11 mouse cellular contexts compared by ENCODE assay signal in the genomic region with DNA sequence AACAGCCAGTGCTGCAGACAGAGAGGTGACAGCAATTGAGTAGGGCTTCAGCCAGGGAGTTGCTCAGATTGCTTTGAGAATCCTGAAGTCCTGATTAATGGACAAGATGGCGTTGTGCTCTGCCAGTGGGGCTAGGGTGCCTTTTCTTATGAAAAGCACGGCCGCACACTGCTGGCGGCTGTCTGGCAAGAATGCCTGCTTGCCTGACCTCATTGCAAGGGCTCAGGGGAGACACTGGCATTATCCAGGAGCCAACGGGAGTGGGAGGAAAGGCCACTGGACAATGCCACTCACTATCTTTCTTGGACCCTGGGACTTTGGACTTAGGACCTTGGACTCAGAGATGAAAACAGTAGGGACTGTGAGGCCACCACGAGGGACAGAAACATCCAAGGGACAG.
A peak's percentile ranks its signal among the peaks of the same experiment; 100 is the strongest.
DNase-seq lines count a peak whose midpoint lies in the region; ATAC-seq and TF ChIP-seq lines count a peak whose summit lies in the region.
"Had no signal": no experiment of that assay in that cellular context is flagged by ENCODE, and none has a peak within 500 bp of the region (broad histone marks: within the 10 kb centered on the region; RNA-seq: fewer than 3 reads in every experiment).

No protein-coding gene starts in this region.

- no peak overlapping the region for H3K4me2 ChIP-seq in kidney, embryonic 15.5 days
- no peak overlapping the region for H3K4me2 ChIP-seq in hindbrain, embryonic 13.5 days
- no peak overlapping the region for H3K4me2 ChIP-seq in midbrain, postnatal 0 days (ENCODE audit: low read depth, low read length, poor library complexity, severe bottlenecking)
- H3K4me2 ChIP-seq: heart, embryonic 15.5 days; lung, embryonic 15.5 days had no signal

- no peak for TF ChIP-seq POLR2A in brain, embryonic 14.5 days (IDR thresholded peaks at IDR 0.05; ENCODE audit: borderline replicate concordance, extremely low read depth, insufficient read depth, insufficient read length, poor library complexity, severe bottlenecking)

- no peaks in the 10 kb centered on the region for H3K36me3 ChIP-seq in kidney, embryonic 15.5 days
- H3K36me3 ChIP-seq in hindbrain, embryonic 13.5 days = no peaks in the 10 kb centered on the region
- H3K36me3 ChIP-seq in midbrain, postnatal 0 days (ENCODE audit: insufficient read depth, low read length) = no peaks in the 10 kb centered on the region
- H3K36me3 ChIP-seq: heart, embryonic 15.5 days; lung, embryonic 15.5 days had no signal

- no peaks in the 10 kb centered on the region for H3K9me3 ChIP-seq in kidney, embryonic 15.5 days (replicated peaks)
- H3K9me3 ChIP-seq in hindbrain, embryonic 13.5 days = no peaks in the 10 kb centered on the region
- H3K9me3 ChIP-seq in midbrain, postnatal 0 days (ENCODE audit: low read length) = no peaks in the 10 kb centered on the region
- H3K9me3 ChIP-seq: heart, embryonic 15.5 days; lung, embryonic 15.5 days had no signal

- no peak overlapping the region for H3K27ac ChIP-seq in kidney, embryonic 15.5 days
- peak overlapping the region; percentile 53 for H3K27ac ChIP-seq in hindbrain, embryonic 13.5 days
- peak overlapping the region; percentile 51 for H3K27ac ChIP-seq in midbrain, postnatal 0 days (ENCODE audit: low read depth, low read length)
- H3K27ac ChIP-seq: heart, embryonic 15.5 days; lung, embryonic 15.5 days; stomach, postnatal 0 days had no signal

- peak; percentile 64 for DNase-seq in kidney, adult 11 months
- DNase-seq in brain, embryonic 14.5 days (ENCODE audit: low read depth) = peak; percentile 72
- DNase-seq in midbrain, postnatal 0 days (ENCODE audit: low spot score) = peak; percentile 51
- no peak for DNase-seq in frontal cortex, postnatal 14 days (ENCODE audit: low spot score in 2 of 2)
- no peak for DNase-seq in urinary bladder, postnatal 10 days (ENCODE audit: low spot score)
- no peak for DNase-seq in lung, postnatal 10 days

- TF ChIP-seq CTCF in brain, embryonic 14.5 days (IDR thresholded peaks at IDR 0.05; ENCODE audit: borderline replicate concordance, extremely low read depth, insufficient read depth, insufficient read length) = no peak
- no peak for TF ChIP-seq CTCF in midbrain, postnatal 0 days (IDR thresholded peaks at IDR 0.05)

- 69% methylated on average over 6 of the region's 6 CpGs for WGBS in kidney, embryonic 15.5 days
- 32% methylated on average over 6 of the region's 6 CpGs for WGBS in hindbrain, embryonic 13.5 days
- WGBS in midbrain, postnatal 0 days = 37% methylated on average over 6 of the region's 6 CpGs

- peaks cover 38% of the 10 kb centered on the region for H3K4me1 ChIP-seq in kidney, embryonic 15.5 days
- H3K4me1 ChIP-seq in hindbrain, embryonic 13.5 days (replicated peaks) = peaks cover 64% of the 10 kb centered on the region
- peaks cover 14% of the 10 kb centered on the region for H3K4me1 ChIP-seq in midbrain, postnatal 0 days (ENCODE audit: insufficient read depth, low read length)

- H3K4me3 ChIP-seq in kidney, embryonic 15.5 days (replicated peaks) = no peak overlapping the region
- H3K4me3 ChIP-seq in hindbrain, embryonic 13.5 days = no peak overlapping the region
- H3K4me3 ChIP-seq in midbrain, postnatal 0 days (ENCODE audit: low read depth, low read length) = no peak overlapping the region
- H3K4me3 ChIP-seq: heart, embryonic 15.5 days; lung, embryonic 15.5 days had no signal

- no peak overlapping the region for H3K9ac ChIP-seq in kidney, embryonic 15.5 days
- H3K9ac ChIP-seq in hindbrain, embryonic 13.5 days = peak overlapping the region; percentile 53; the same call in 1 of the 2 replicates
- H3K9ac ChIP-seq in midbrain, postnatal 0 days (replicated peaks; ENCODE audit: low read length, poor library complexity, severe bottlenecking) = no peak overlapping the region
- H3K9ac ChIP-seq: heart, embryonic 15.5 days; lung, embryonic 15.5 days had no signal

- no peak for ATAC-seq in kidney, embryonic 15.5 days (replicated peaks; ENCODE audit: low FRiP score)
- no peak for ATAC-seq in hindbrain, embryonic 13.5 days (ENCODE audit: low FRiP score)
- no peak for ATAC-seq in midbrain, postnatal 0 days (ENCODE audit: low FRiP score)

- no peaks in the 10 kb centered on the region for H3K27me3 ChIP-seq in kidney, embryonic 15.5 days
- H3K27me3 ChIP-seq in hindbrain, embryonic 13.5 days = no peaks in the 10 kb centered on the region
- no peaks in the 10 kb centered on the region for H3K27me3 ChIP-seq in midbrain, postnatal 0 days (ENCODE audit: insufficient read depth, low read length)
- H3K27me3 ChIP-seq: heart, embryonic 15.5 days; lung, embryonic 15.5 days had no signal

Comparison
In these comparisons a context has a peak if more than half of its experiments do, and no peak if none do; other contexts are left out.
1. DNase-seq: peak in kidney, adult 11 months (single experiment), brain, embryonic 14.5 days (single experiment) and midbrain, postnatal 0 days (single experiment); none in frontal cortex, postnatal 14 days (0 of 2), urinary bladder, postnatal 10 days (single experiment) and lung, postnatal 10 days (single experiment).